Mouse (Mus musculus) CD4-positive naive resting alpha-beta T cell, adult 57 days (primary cell): ENCODE measurements around the gene Uchl4. TPM values are rescaled to one million over a fixed set of nuclear protein-coding genes. Genes with fewer than 3 reads are reported as not detected.

Experiments
- total RNA-seq: library from RNA; stranded (reverse); gene quantifications from one replicate; pipeline ENCODE4 v1.2.4, GENCODE M21; 2023

The Uchl4 gene
- total RNA-seq: 0.74 TPM

DNA sequence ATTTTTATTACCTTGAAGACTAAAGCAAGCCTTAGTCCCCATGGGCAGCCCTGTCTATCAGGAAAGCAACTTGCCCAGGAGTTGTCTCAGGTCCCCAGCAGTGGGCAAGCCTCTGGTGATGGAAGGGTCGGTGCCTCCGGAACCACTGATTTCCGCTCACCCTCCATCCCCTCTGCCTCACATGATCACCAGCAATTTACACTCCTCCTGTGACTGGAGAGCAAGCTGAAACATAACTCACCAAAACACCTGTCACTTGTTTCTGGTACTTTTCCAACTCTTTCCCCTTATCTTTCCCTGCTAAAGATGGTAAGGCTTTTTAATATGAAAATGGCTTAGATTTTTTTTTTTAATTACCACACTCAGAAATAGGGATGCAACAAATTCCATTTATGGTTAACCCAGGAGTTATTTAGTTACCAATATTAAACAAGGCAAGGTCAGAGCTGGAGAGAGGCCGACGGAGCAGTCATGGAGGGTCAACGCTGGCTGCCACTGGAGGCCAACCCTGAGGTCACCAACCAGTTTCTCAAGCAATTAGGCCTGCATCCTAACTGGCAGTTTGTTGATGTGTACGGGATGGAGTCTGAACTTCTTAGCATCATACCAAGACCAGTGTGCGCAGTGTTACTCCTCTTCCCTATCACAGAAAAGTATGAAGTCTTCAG is at the start of gene Uchl4:
Gene Uchl4 (plus strand): TSS at position 434 of the 668 bp plus-strand sequence.

GRCm38 (mm10) chr9:64253021-64253904 is 18.3 kb downstream of the Uchl4 start, which contains the start of gene Map2k1:
Gene Map2k1 (minus strand): TSS chr9:64253631.

DNA sequence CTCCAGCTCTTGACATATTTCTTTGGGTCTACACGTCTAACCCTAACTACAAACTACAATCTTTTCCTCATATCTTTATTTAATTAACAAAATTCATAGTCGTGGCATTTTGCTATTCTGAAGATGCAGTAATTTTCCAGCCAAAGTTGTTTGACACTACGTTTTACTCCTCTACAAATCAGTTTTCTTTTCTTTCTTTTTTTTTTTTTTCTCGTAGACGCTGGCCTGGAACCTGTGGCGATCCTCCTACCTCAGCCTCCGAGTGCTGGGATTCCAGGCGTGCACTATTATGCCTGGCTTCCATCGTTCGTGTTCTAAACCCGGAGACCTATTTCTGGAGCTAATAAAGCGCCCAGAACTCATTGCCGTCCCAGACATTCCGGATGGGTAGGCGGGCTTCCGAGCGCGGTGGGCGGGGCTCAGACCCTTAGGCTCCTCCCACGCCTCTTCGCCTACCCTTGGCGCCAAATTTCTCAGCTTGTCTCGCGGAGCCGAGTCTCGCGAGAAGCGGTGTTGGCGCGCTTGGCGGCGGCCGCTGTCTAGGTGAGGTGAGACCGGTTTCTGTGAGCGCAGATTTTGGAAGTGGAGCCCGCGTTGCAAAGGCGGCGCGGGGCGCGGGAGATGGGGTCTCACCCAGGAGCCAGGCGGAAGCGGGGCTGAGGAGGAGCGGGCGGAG is 46.2 kb downstream of the Uchl4 start, which contains the start of gene Tipin:
Gene Tipin (plus strand): TSS at position 477 of the 676 bp plus-strand sequence.

Other genes starting within 250 kb of the Uchl4 start
- not detected for gene Smad6, start 213.1 kb upstream of the Uchl4 start, total RNA-seq
- gene Lctl, start 118.1 kb upstream of the Uchl4 start, total RNA-seq: not detected
- 7.4 TPM for gene Zwilch, start 62.1 kb upstream of the Uchl4 start, total RNA-seq
- 2,253 TPM for gene Rpl4, start 61.8 kb upstream of the Uchl4 start, total RNA-seq
- 29.6 TPM for gene Snapc5, start 55.9 kb upstream of the Uchl4 start, total RNA-seq
- gene Map2k1, start 18.4 kb downstream of the Uchl4 start, total RNA-seq: 57.3 TPM
- gene Tipin, start 46.4 kb downstream of the Uchl4 start, total RNA-seq: 12.8 TPM
- gene Dis3l, start 106.1 kb downstream of the Uchl4 start, total RNA-seq: 23.5 TPM
- not detected for gene Megf11, start 150.4 kb downstream of the Uchl4 start, total RNA-seq